Mouse (Mus musculus) liver, adult 2 months (tissue): ENCODE results near the gene Metap1.

Experiments used
- CTCF ChIP-seq: fragments of 200-500 bp; IDR thresholded peaks from 2 replicates; pipeline ENCODE4 v1.5.1; 2011; ENCODE audit warnings: low read depth, low read length, control low read depth
- POLR2A ChIP-seq: fragments of 200-500 bp; IDR thresholded peaks from 2 replicates; pipeline ENCODE4 v1.6.1; 2011; ENCODE audit warnings: low read length, control low read depth; ENCODE audit not compliant: insufficient read depth; ENCODE audit errors: extremely low read depth

DNA sequence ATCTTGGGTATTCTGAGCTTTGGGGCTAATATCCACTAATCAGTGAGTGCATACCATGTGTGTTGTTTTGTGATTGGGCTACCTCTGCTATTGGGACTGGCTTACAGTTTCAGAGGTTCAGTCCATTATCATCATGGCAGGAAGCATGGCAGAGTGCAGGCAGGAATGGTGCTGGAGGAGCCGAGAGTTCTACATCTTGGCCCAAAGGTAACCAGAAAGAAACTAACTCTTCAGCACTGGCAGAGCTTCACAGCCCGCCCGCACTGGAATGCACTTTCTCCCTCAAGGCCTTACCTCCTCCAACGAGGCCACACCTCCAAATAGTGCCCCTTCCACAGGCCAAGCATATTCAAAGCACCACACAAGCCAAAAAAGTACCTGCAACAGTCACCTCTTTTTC is 9.4 kb upstream of the Metap1 start:
- TF ChIP-seq CTCF (no peak), POLR2A (no peak)
